Mouse (Mus musculus): ENCODE measurements around the gene Prex1. TPM values are rescaled to one million over a fixed set of nuclear protein-coding genes. Genes with fewer than 3 reads are reported as not detected.

Prex1 gene
- polyA plus RNA-seq, 1 experiment from 2014 or later = 29.7 TPM

- no peaks in the 10 kb centered on the region for H3K9me3 ChIP-seq (ENCODE audit: control insufficient read depth, low read length)
- H3K36me3 ChIP-seq (ENCODE audit: control insufficient read depth, insufficient read depth, low read length) = no peaks in the 10 kb centered on the region
- 88% methylated on average over 5 of the region's 5 CpGs for WGBS
- H3K4me3 ChIP-seq (ENCODE audit: low read depth, low read length) = no peak overlapping the region
- ATAC-seq (replicated peaks; ENCODE audit: low FRiP score) (no peak), DNase-seq (ENCODE audit: low spot score) (no peak)
- H3K9ac ChIP-seq (ENCODE audit: low read length) = no peak overlapping the region
- no peak overlapping the region for H3K27ac ChIP-seq (ENCODE audit: low read depth, low read length)
- no peak overlapping the region for H3K4me2 ChIP-seq (ENCODE audit: low read depth, low read length, severe bottlenecking)
- no peaks in the 10 kb centered on the region for H3K27me3 ChIP-seq (ENCODE audit: control insufficient read depth, insufficient read depth, low read length)
- H3K4me1 ChIP-seq (replicated peaks; ENCODE audit: control insufficient read depth, insufficient read depth, low read length) = peaks cover 9% of the 10 kb centered on the region
Observed at GRCm38 (mm10) chr2:166549069-166549468, 164.6 kb downstream of the Prex1 start.

- ATAC-seq (replicated peaks; ENCODE audit: low FRiP score) (no peak), DNase-seq (ENCODE audit: low spot score) (no peak)
- WGBS = 81% methylated on average over 4 of the region's 4 CpGs
- H3K4me2 ChIP-seq (ENCODE audit: low read depth, low read length, severe bottlenecking) = no peak overlapping the region
- H3K4me3 ChIP-seq (ENCODE audit: low read depth, low read length) = no peak overlapping the region
- H3K4me1 ChIP-seq (replicated peaks; ENCODE audit: control insufficient read depth, insufficient read depth, low read length) = peaks cover 3% of the 10 kb centered on the region
- H3K27ac ChIP-seq (ENCODE audit: low read depth, low read length) = no peak overlapping the region
- no peak overlapping the region for H3K9ac ChIP-seq (ENCODE audit: low read length)
- H3K27me3 ChIP-seq (ENCODE audit: control insufficient read depth, insufficient read depth, low read length) = no peaks in the 10 kb centered on the region
- no peaks in the 10 kb centered on the region for H3K9me3 ChIP-seq (ENCODE audit: control insufficient read depth, low read length)
- no peaks in the 10 kb centered on the region for H3K36me3 ChIP-seq (ENCODE audit: control insufficient read depth, insufficient read depth, low read length)
Observed at GRCm38 (mm10) chr2:166545580-166545979, 168.1 kb downstream of the Prex1 start.

- no peak overlapping the region for H3K9ac ChIP-seq (ENCODE audit: low read length)
Observed at GRCm38 (mm10) chr2:166544575-166545251, 168.9 kb downstream of the Prex1 start.

GRCm38 (mm10) chr2:166541112-166541928 is 172.3 kb downstream of the Prex1 start:
- no peak overlapping the region for H3K27ac ChIP-seq (ENCODE audit: low read depth, low read length)
- peak overlapping the region; percentile 14; the same call in 1 of the 2 replicates for H3K9ac ChIP-seq (ENCODE audit: low read length)
- no peaks in the 10 kb centered on the region for H3K9me3 ChIP-seq (ENCODE audit: control insufficient read depth, low read length)
- H3K4me1 ChIP-seq (replicated peaks; ENCODE audit: control insufficient read depth, insufficient read depth, low read length) = peaks cover 3% of the 10 kb centered on the region
- DNase-seq (ENCODE audit: low spot score) (no peak), ATAC-seq (replicated peaks; ENCODE audit: low FRiP score) (no peak)
- no peak overlapping the region for H3K4me2 ChIP-seq (ENCODE audit: low read depth, low read length, severe bottlenecking)
- WGBS = 25% methylated on average over 11 of the region's 11 CpGs
- H3K36me3 ChIP-seq (ENCODE audit: control insufficient read depth, insufficient read depth, low read length) = no peaks in the 10 kb centered on the region
- H3K27me3 ChIP-seq (ENCODE audit: control insufficient read depth, insufficient read depth, low read length) = no peaks in the 10 kb centered on the region
- no peak overlapping the region for H3K4me3 ChIP-seq (ENCODE audit: low read depth, low read length)

More at GRCm38 (mm10) chr2:166544575-166545251, 168.9 kb downstream of the Prex1 start:
- peaks cover 3% of the 10 kb centered on the region for H3K4me1 ChIP-seq (replicated peaks; ENCODE audit: control insufficient read depth, insufficient read depth, low read length)
- ATAC-seq (replicated peaks; ENCODE audit: low FRiP score) = no peak
- no peak for DNase-seq (ENCODE audit: low spot score)
- no peak overlapping the region for H3K27ac ChIP-seq (ENCODE audit: low read depth, low read length)
- H3K27me3 ChIP-seq (ENCODE audit: control insufficient read depth, insufficient read depth, low read length) = no peaks in the 10 kb centered on the region
- no peak overlapping the region for H3K4me2 ChIP-seq (ENCODE audit: low read depth, low read length, severe bottlenecking)
- H3K9me3 ChIP-seq (ENCODE audit: control insufficient read depth, low read length) = no peaks in the 10 kb centered on the region
- WGBS = 63% methylated on average over 7 of the region's 7 CpGs
- H3K36me3 ChIP-seq (ENCODE audit: control insufficient read depth, insufficient read depth, low read length) = no peaks in the 10 kb centered on the region
- no peak overlapping the region for H3K4me3 ChIP-seq (ENCODE audit: low read depth, low read length)

- H3K4me2 ChIP-seq (ENCODE audit: low read depth, low read length, severe bottlenecking) = no peak overlapping the region
- WGBS = 89% methylated on average over 1 of the region's 1 CpGs
- H3K27ac ChIP-seq (ENCODE audit: low read depth, low read length) = no peak overlapping the region
- no peak overlapping the region for H3K9ac ChIP-seq (ENCODE audit: low read length)
- H3K9me3 ChIP-seq (ENCODE audit: control insufficient read depth, low read length) = no peaks in the 10 kb centered on the region
- DNase-seq (ENCODE audit: low spot score) (no peak), ATAC-seq (replicated peaks; ENCODE audit: low FRiP score) (no peak)
- no peak overlapping the region for H3K4me3 ChIP-seq (ENCODE audit: low read depth, low read length)
- peaks cover 3% of the 10 kb centered on the region for H3K4me1 ChIP-seq (replicated peaks; ENCODE audit: control insufficient read depth, insufficient read depth, low read length)
- H3K36me3 ChIP-seq (ENCODE audit: control insufficient read depth, insufficient read depth, low read length) = no peaks in the 10 kb centered on the region
- H3K27me3 ChIP-seq (ENCODE audit: control insufficient read depth, insufficient read depth, low read length) = no peaks in the 10 kb centered on the region
Observed at GRCm38 (mm10) chr2:166540216-166540615, 173.4 kb downstream of the Prex1 start.

GRCm38 (mm10) chr2:166536896-166537295 is 176.7 kb downstream of the Prex1 start:
- Histone ChIP-seq H3K9ac (ENCODE audit: low read length) (no peak overlapping the region), H3K9me3 (ENCODE audit: control insufficient read depth, low read length) (peaks cover 3% of the 10 kb centered on the region; the same call in 1 of the 2 replicates), H3K27ac (ENCODE audit: low read depth, low read length) (no peak overlapping the region), H3K4me2 (ENCODE audit: low read depth, low read length, severe bottlenecking) (no peak overlapping the region), H3K36me3 (ENCODE audit: control insufficient read depth, insufficient read depth, low read length) (no peaks in the 10 kb centered on the region), H3K27me3 (ENCODE audit: control insufficient read depth, insufficient read depth, low read length) (no peaks in the 10 kb centered on the region), H3K4me3 (ENCODE audit: low read depth, low read length) (no peak overlapping the region), H3K4me1 (replicated peaks; ENCODE audit: control insufficient read depth, insufficient read depth, low read length) (peaks cover 3% of the 10 kb centered on the region)
- DNase-seq (ENCODE audit: low spot score) = no peak
- ATAC-seq (replicated peaks; ENCODE audit: low FRiP score) = no peak
- 97% methylated on average over 3 of the region's 3 CpGs for WGBS

GRCm38 (mm10) chr2:166535519-166535918 is 178.1 kb downstream of the Prex1 start:
- ATAC-seq (replicated peaks; ENCODE audit: low FRiP score) = no peak
- H3K4me1 ChIP-seq (replicated peaks; ENCODE audit: control insufficient read depth, insufficient read depth, low read length) = no peaks in the 10 kb centered on the region
- 92% methylated on average over 11 of the region's 11 CpGs for WGBS
- no peak overlapping the region for H3K4me2 ChIP-seq (ENCODE audit: low read depth, low read length, severe bottlenecking)
- no peaks in the 10 kb centered on the region for H3K36me3 ChIP-seq (ENCODE audit: control insufficient read depth, insufficient read depth, low read length)
- H3K9ac ChIP-seq (ENCODE audit: low read length) = no peak overlapping the region
- H3K27me3 ChIP-seq (ENCODE audit: control insufficient read depth, insufficient read depth, low read length) = no peaks in the 10 kb centered on the region
- H3K4me3 ChIP-seq (ENCODE audit: low read depth, low read length) = no peak overlapping the region
- peaks cover 3% of the 10 kb centered on the region; the same call in 1 of the 2 replicates for H3K9me3 ChIP-seq (ENCODE audit: control insufficient read depth, low read length)
- no peak overlapping the region for H3K27ac ChIP-seq (ENCODE audit: low read depth, low read length)
- DNase-seq (ENCODE audit: low spot score) = no peak

- Histone ChIP-seq H3K4me1 (replicated peaks; ENCODE audit: control insufficient read depth, insufficient read depth, low read length) (peaks cover 6% of the 10 kb centered on the region), H3K27ac (ENCODE audit: low read depth, low read length) (no peak overlapping the region), H3K9ac (ENCODE audit: low read length) (no peak overlapping the region), H3K9me3 (ENCODE audit: control insufficient read depth, low read length) (peaks cover 4% of the 10 kb centered on the region; the same call in 1 of the 2 replicates), H3K27me3 (ENCODE audit: control insufficient read depth, insufficient read depth, low read length) (no peaks in the 10 kb centered on the region), H3K36me3 (ENCODE audit: control insufficient read depth, insufficient read depth, low read length) (no peaks in the 10 kb centered on the region), H3K4me3 (ENCODE audit: low read depth, low read length) (no peak overlapping the region), H3K4me2 (ENCODE audit: low read depth, low read length, severe bottlenecking) (no peak overlapping the region)
- DNase-seq (ENCODE audit: low spot score) (no peak), ATAC-seq (replicated peaks; ENCODE audit: low FRiP score) (no peak)
- WGBS = 93% methylated on average over 9 of the region's 9 CpGs
Observed at GRCm38 (mm10) chr2:166526204-166526603, 187.4 kb downstream of the Prex1 start.

Measured in forebrain, embryonic 11.5 days (tissue).